Mouse (Mus musculus) myocyte (in vitro differentiated cells): ENCODE results near the gene Pcdh9.

ENCODE experiments used
- E2F4 ChIP-seq: IDR thresholded peaks from one replicate; pipeline ENCODE4 v1.6.1; 2011; ENCODE audit warnings: mild to moderate bottlenecking, control low read depth, moderate library complexity; ENCODE audit not compliant: insufficient read depth
- MAX ChIP-seq: IDR thresholded peaks from one replicate; pipeline ENCODE4 v1.6.1; 2011; ENCODE audit warnings: low read depth, mild to moderate bottlenecking, control low read depth
- MYOD1 ChIP-seq, 3 experiments: IDR thresholded peaks; one replicate each; pipeline ENCODE4 v1.6.1; 2011; ENCODE audit warnings: control low read depth in 2 of 3, low read depth in 2 of 3, mild to moderate bottlenecking in 2 of 3, moderate library complexity in 1 of 3; ENCODE audit not compliant: insufficient read length in 2 of 3, control insufficient read depth in 1 of 3
- MYOG ChIP-seq, 3 experiments: IDR thresholded peaks; one replicate each; pipeline ENCODE4 v1.6.1; 2011; ENCODE audit warnings: control low read depth in 2 of 3, low read depth in 2 of 3, mild to moderate bottlenecking in 2 of 3; ENCODE audit not compliant: insufficient read length in 2 of 3, control insufficient read depth in 1 of 3, insufficient read depth in 1 of 3
- POLR2A ChIP-seq: IDR thresholded peaks from one replicate; pipeline ENCODE4 v1.6.1; 2011; ENCODE audit warnings: low read depth, mild to moderate bottlenecking, control low read depth, moderate library complexity; ENCODE audit not compliant: insufficient read length
- REST ChIP-seq: IDR thresholded peaks from one replicate; pipeline ENCODE4 v1.6.1; 2011; ENCODE audit warnings: mild to moderate bottlenecking, control low read depth, moderate library complexity; ENCODE audit not compliant: insufficient read depth, insufficient read length
- SRF ChIP-seq: IDR thresholded peaks from one replicate; pipeline ENCODE4 v1.6.1; 2011; ENCODE audit warnings: low read depth; ENCODE audit not compliant: control insufficient read depth, insufficient read length
- TCF12 ChIP-seq: IDR thresholded peaks from one replicate; pipeline ENCODE4 v1.6.1; 2011; ENCODE audit warnings: mild to moderate bottlenecking, control low read depth; ENCODE audit not compliant: poor library complexity, insufficient read depth, severe bottlenecking
- USF1 ChIP-seq: IDR thresholded peaks from one replicate; pipeline ENCODE4 v1.6.1; 2011; ENCODE audit warnings: low read depth, mild to moderate bottlenecking, control low read depth, moderate library complexity

- TF ChIP-seq MYOD1 (IDR thresholded peaks at IDR 0.05; ENCODE audit: control insufficient read depth in 1 of 3, insufficient read length in 2 of 3, low read depth in 2 of 3): no peak
- TF ChIP-seq MAX: no peak
- TF ChIP-seq POLR2A: no peak
- TF ChIP-seq E2F4: no peak
- no peak for TF ChIP-seq REST
- no peak for TF ChIP-seq USF1
- no peak for TF ChIP-seq MYOG (IDR thresholded peaks at IDR 0.05; ENCODE audit: control insufficient read depth in 1 of 3, insufficient read depth in 1 of 3, insufficient read length in 2 of 3, low read depth in 2 of 3)
- TF ChIP-seq TCF12: no peak
- TF ChIP-seq SRF: no peak
These were observed 215.0 kb downstream of the Pcdh9 start for GRCm38 (mm10) chr14:93675273-93676068.
